Mouse (Mus musculus) myocyte (in vitro differentiated cells): ENCODE results near the gene Rac3.

Source experiments
- CEBPB ChIP-seq: IDR thresholded peaks from 2 replicates; pipeline ENCODE4 v1.6.1; 2011; ENCODE audit warnings: mild to moderate bottlenecking, moderate library complexity; ENCODE audit not compliant: poor library complexity, insufficient read depth, severe bottlenecking
- E2F4 ChIP-seq: IDR thresholded peaks from one replicate; pipeline ENCODE4 v1.6.1; 2011; ENCODE audit warnings: mild to moderate bottlenecking, control low read depth, moderate library complexity; ENCODE audit not compliant: insufficient read depth
- POLR2A ChIP-seq: IDR thresholded peaks from one replicate; pipeline ENCODE4 v1.6.1; 2011; ENCODE audit warnings: low read depth, mild to moderate bottlenecking, control low read depth, moderate library complexity; ENCODE audit not compliant: insufficient read length
- POLR2AphosphoS2 ChIP-seq: IDR thresholded peaks from one replicate; pipeline ENCODE4 v1.6.1; 2011; ENCODE audit warnings: low read depth, control low read depth; ENCODE audit not compliant: insufficient read length
- SRF ChIP-seq: IDR thresholded peaks from one replicate; pipeline ENCODE4 v1.6.1; 2011; ENCODE audit warnings: low read depth; ENCODE audit not compliant: control insufficient read depth, insufficient read length
- TCF12 ChIP-seq: IDR thresholded peaks from one replicate; pipeline ENCODE4 v1.6.1; 2011; ENCODE audit warnings: mild to moderate bottlenecking, control low read depth; ENCODE audit not compliant: poor library complexity, insufficient read depth, severe bottlenecking
- USF1 ChIP-seq: IDR thresholded peaks from one replicate; pipeline ENCODE4 v1.6.1; 2011; ENCODE audit warnings: low read depth, mild to moderate bottlenecking, control low read depth, moderate library complexity

DNA sequence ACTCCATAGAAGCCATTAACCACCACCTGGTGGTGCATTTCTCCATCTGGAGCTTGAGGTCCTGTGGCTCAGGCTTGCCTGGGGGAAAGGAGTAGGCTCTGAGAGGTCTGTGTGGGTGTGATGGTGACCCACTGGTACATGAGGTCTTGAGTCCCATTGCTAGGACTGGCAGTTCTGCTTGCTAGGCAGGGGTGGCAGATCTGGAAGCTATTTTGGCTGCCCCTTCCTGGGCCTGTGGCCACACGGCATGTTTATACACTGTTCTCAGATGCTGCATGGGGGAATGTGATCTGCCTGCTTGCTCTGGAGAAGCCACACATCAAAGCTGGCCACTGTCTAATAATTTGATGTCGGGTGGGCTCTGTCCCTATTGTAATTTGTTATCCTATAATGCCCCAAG, 37.2 kb upstream of the Rac3 start:
- TF ChIP-seq USF1 (no peak), SRF (no peak), POLR2A (no peak), CEBPB (no peak), E2F4 (no peak), TCF12 (no peak), POLR2AphosphoS2 (no peak)
